Mouse (Mus musculus) liver, embryonic 14.5 days (tissue): ENCODE results near the gene Pqlc2.

Experiments used
- CTCF ChIP-seq: IDR thresholded peaks from 2 replicates; pipeline ENCODE4 v1.5.1; 2016; ENCODE audit warnings: antibody characterized with exemption, low read depth, control low read depth
- EP300 ChIP-seq: IDR thresholded peaks from 2 replicates; pipeline ENCODE4 v1.6.1; 2016; ENCODE audit warnings: antibody characterized with exemption, low read depth

- TF ChIP-seq CTCF (no peak), EP300 (peak; percentile 86)
Observed at GRCm38 (mm10) chr4:139335507-139335906, 25.0 kb upstream of the Pqlc2 start.
